Mouse (Mus musculus) heart, adult 2 months (tissue): ENCODE results near the gene Aldh3a2.

Source experiments
- CTCF ChIP-seq: fragments of 200-600 bp; IDR thresholded peaks from 2 replicates; pipeline ENCODE4 v1.8.1; 2022; ENCODE audit warnings: antibody characterized with exemption, mild to moderate bottlenecking, moderate library complexity
- EP300 ChIP-seq: fragments of 200-500 bp; IDR thresholded peaks from 2 replicates; pipeline ENCODE4 v1.6.1; 2011; ENCODE audit warnings: low read depth, low read length, control low read depth; ENCODE audit not compliant: insufficient read depth

DNA sequence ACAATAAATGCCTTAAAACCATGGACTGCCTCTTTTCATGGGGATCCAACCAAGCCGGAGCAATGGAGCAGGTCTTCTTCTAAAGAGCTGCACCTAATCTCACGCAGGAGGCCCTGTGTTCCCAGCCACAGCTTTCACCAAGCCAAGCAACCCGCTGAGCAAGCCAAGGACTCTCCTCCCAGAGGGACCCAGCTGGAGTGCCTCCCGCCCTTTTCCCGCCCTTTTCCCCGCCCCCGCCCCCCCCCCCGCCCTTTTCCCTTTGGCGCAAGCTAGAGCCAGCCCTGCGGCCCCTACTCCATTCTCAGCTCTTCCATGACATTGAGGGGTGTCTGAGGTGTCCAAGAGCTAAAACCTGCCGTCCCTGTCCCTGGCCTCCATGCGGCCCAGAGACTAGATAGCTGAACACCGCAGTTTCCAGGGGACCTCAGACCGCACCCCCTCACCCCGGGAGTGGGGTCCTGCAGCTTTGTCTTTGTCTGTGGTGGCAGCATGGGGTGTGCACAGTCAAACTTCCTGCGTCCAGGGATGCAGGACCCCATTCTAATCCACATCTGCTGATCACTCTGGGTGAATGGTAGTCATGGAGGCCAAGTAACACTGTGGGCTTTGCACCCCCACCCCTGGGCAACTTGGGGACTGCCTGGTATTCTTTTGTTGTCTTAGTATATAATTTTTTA is 33.6 kb upstream of the Aldh3a2 start:
- TF ChIP-seq EP300 (no peak), CTCF (no peak)
